In genomic region chr2:172931137-172931898, GRCm38 (mm10) we compare ENCODE assay signal across 16 mouse cellular contexts. TPM values are rescaled to one million over a fixed set of nuclear protein-coding genes. Genes with fewer than 3 reads are reported as not detected.
DNase-seq lines count a peak whose midpoint lies in the region; ATAC-seq and TF ChIP-seq lines count a peak whose summit lies in the region.
"Had no signal": no experiment of that assay in that cellular context is flagged by ENCODE, and none has a peak within 500 bp of the region (broad histone marks: within the 10 kb centered on the region; RNA-seq: fewer than 3 reads in every experiment).

No protein-coding gene starts in this region.

- peak; percentile 15 for TF ChIP-seq CTCF in midbrain, postnatal 0 days (IDR thresholded peaks at IDR 0.05)
- TF ChIP-seq CTCF in stomach, postnatal 0 days (IDR thresholded peaks at IDR 0.05; ENCODE audit: low read depth), result 0 out of 2 replicates have a peak, but pooled peaks have one; percentile 19

- no peak overlapping the region for H3K9ac ChIP-seq in forebrain, embryonic 11.5 days (ENCODE audit: low read length)
- H3K9ac ChIP-seq in intestine, embryonic 16.5 days (ENCODE audit: low read depth, low read length), result 0 out of 2 replicates have a peak overlapping the region, but pooled peaks have one; percentile 24
- H3K9ac ChIP-seq in intestine, embryonic 15.5 days, result no peak overlapping the region
- H3K9ac ChIP-seq in midbrain, postnatal 0 days (replicated peaks; ENCODE audit: low read length, poor library complexity, severe bottlenecking), result no peak overlapping the region
- no peak overlapping the region for H3K9ac ChIP-seq in midbrain, embryonic 14.5 days (replicated peaks; ENCODE audit: low read length)
- no peak overlapping the region for H3K9ac ChIP-seq in stomach, postnatal 0 days (ENCODE audit: low read length)
- H3K9ac ChIP-seq: hindbrain, embryonic 13.5 days; midbrain, embryonic 12.5 days had no signal

- peak overlapping the region; percentile 40; the same call in 1 of the 2 replicates for H3K27ac ChIP-seq in forebrain, embryonic 10.5 days
- H3K27ac ChIP-seq in forebrain, embryonic 11.5 days (ENCODE audit: low read depth, low read length), result no peak overlapping the region
- no peak overlapping the region for H3K27ac ChIP-seq in intestine, embryonic 16.5 days (ENCODE audit: low read length)
- H3K27ac ChIP-seq in intestine, embryonic 15.5 days, result no peak overlapping the region
- H3K27ac ChIP-seq in midbrain, postnatal 0 days (ENCODE audit: low read depth, low read length), result no peak overlapping the region
- no peak overlapping the region for H3K27ac ChIP-seq in midbrain, embryonic 14.5 days (replicated peaks; ENCODE audit: low read depth, low read length)
- no peak overlapping the region for H3K27ac ChIP-seq in stomach, postnatal 0 days (replicated peaks)
- H3K27ac ChIP-seq: hindbrain, embryonic 13.5 days; midbrain, embryonic 12.5 days had no signal

- peaks cover 7% of the 10 kb centered on the region for H3K36me3 ChIP-seq in forebrain, embryonic 10.5 days (replicated peaks)
- no peaks in the 10 kb centered on the region for H3K36me3 ChIP-seq in forebrain, embryonic 11.5 days (ENCODE audit: control insufficient read depth, insufficient read depth, low read length)
- no peaks in the 10 kb centered on the region for H3K36me3 ChIP-seq in intestine, embryonic 16.5 days (ENCODE audit: control insufficient read depth, insufficient read depth, low read length)
- H3K36me3 ChIP-seq in intestine, embryonic 15.5 days, result no peaks in the 10 kb centered on the region
- no peaks in the 10 kb centered on the region for H3K36me3 ChIP-seq in midbrain, postnatal 0 days (ENCODE audit: insufficient read depth, low read length)
- H3K36me3 ChIP-seq in midbrain, embryonic 14.5 days (ENCODE audit: control insufficient read depth, insufficient read depth, low read length), result no peaks in the 10 kb centered on the region
- no peaks in the 10 kb centered on the region for H3K36me3 ChIP-seq in stomach, postnatal 0 days (ENCODE audit: control insufficient read depth, insufficient read depth, low read length)
- H3K36me3 ChIP-seq: hindbrain, embryonic 13.5 days; midbrain, embryonic 12.5 days had no signal

- H3K27me3 ChIP-seq in forebrain, embryonic 10.5 days (ENCODE audit: poor library complexity, severe bottlenecking), result peaks cover 61% of the 10 kb centered on the region
- H3K27me3 ChIP-seq in forebrain, embryonic 11.5 days (ENCODE audit: control insufficient read depth, insufficient read depth, low read length), result peaks cover 12% of the 10 kb centered on the region
- H3K27me3 ChIP-seq in intestine, embryonic 16.5 days (replicated peaks; ENCODE audit: control insufficient read depth, insufficient read depth, low read length), result no peaks in the 10 kb centered on the region
- no peaks in the 10 kb centered on the region for H3K27me3 ChIP-seq in intestine, embryonic 15.5 days (replicated peaks)
- peaks cover 8% of the 10 kb centered on the region; the same call in 1 of the 2 replicates for H3K27me3 ChIP-seq in midbrain, postnatal 0 days (ENCODE audit: insufficient read depth, low read length)
- peaks cover 17% of the 10 kb centered on the region for H3K27me3 ChIP-seq in midbrain, embryonic 14.5 days (ENCODE audit: control insufficient read depth, insufficient read depth, low read length)
- no peaks in the 10 kb centered on the region for H3K27me3 ChIP-seq in stomach, postnatal 0 days (ENCODE audit: control insufficient read depth, insufficient read depth, low read length)

- DNase-seq in forebrain, embryonic 10.5 days (ENCODE audit: extremely low spot score, low spot score), result no peak
- no peak for DNase-seq in forebrain, embryonic 11.5 days (ENCODE audit: low spot score)
- DNase-seq in midbrain, postnatal 0 days (ENCODE audit: low spot score), result no peak
- DNase-seq in midbrain, embryonic 14.5 days, result no peak
- no peak for DNase-seq in stomach, postnatal 0 days (ENCODE audit: low spot score)
- no peak for DNase-seq in spleen, postnatal 10 days (ENCODE audit: low spot score in 2 of 2)
- DNase-seq: B cell, adult 2 months; cerebellum, adult 11-12 months; gastrocnemius, postnatal 14 days; thymus, postnatal 14 days had no signal

- 0 out of 2 replicates have a peak, but pooled peaks cover 2% of the 10 kb centered on the region for H3K9me3 ChIP-seq in forebrain, embryonic 10.5 days
- no peaks in the 10 kb centered on the region for H3K9me3 ChIP-seq in forebrain, embryonic 11.5 days (ENCODE audit: control insufficient read depth, low read length)
- H3K9me3 ChIP-seq in intestine, embryonic 16.5 days (ENCODE audit: control insufficient read depth, low read length), result no peaks in the 10 kb centered on the region
- no peaks in the 10 kb centered on the region for H3K9me3 ChIP-seq in intestine, embryonic 15.5 days
- no peaks in the 10 kb centered on the region for H3K9me3 ChIP-seq in midbrain, postnatal 0 days (ENCODE audit: low read length)
- H3K9me3 ChIP-seq in midbrain, embryonic 14.5 days (ENCODE audit: control insufficient read depth, low read length), result no peaks in the 10 kb centered on the region
- no peaks in the 10 kb centered on the region for H3K9me3 ChIP-seq in stomach, postnatal 0 days (ENCODE audit: control insufficient read depth, low read length)
- H3K9me3 ChIP-seq: hindbrain, embryonic 13.5 days; midbrain, embryonic 12.5 days had no signal

- no peak overlapping the region for H3K4me3 ChIP-seq in forebrain, embryonic 10.5 days
- H3K4me3 ChIP-seq in forebrain, embryonic 11.5 days (ENCODE audit: low read depth, low read length), result no peak overlapping the region
- H3K4me3 ChIP-seq in intestine, embryonic 16.5 days (ENCODE audit: low read length), result no peak overlapping the region
- H3K4me3 ChIP-seq in intestine, embryonic 15.5 days (replicated peaks), result no peak overlapping the region
- H3K4me3 ChIP-seq in midbrain, postnatal 0 days (ENCODE audit: low read depth, low read length), result no peak overlapping the region
- H3K4me3 ChIP-seq in midbrain, embryonic 14.5 days (replicated peaks; ENCODE audit: low read depth, low read length), result no peak overlapping the region
- H3K4me3 ChIP-seq in stomach, postnatal 0 days (ENCODE audit: low read depth, low read length), result no peak overlapping the region
- H3K4me3 ChIP-seq: hindbrain, embryonic 13.5 days; midbrain, embryonic 12.5 days had no signal

- TF ChIP-seq EP300 in stomach, postnatal 0 days (optimal IDR thresholded peaks at IDR 0.05), result no peak

- 90% methylated on average over 17 of the region's 17 CpGs for WGBS in forebrain, embryonic 10.5 days
- WGBS in forebrain, embryonic 11.5 days, result 85% methylated on average over 17 of the region's 17 CpGs
- 63% methylated on average over 17 of the region's 17 CpGs for WGBS in intestine, embryonic 16.5 days
- 64% methylated on average over 17 of the region's 17 CpGs for WGBS in intestine, embryonic 15.5 days
- WGBS in midbrain, postnatal 0 days, result 84% methylated on average over 17 of the region's 17 CpGs
- WGBS in midbrain, embryonic 14.5 days, result 85% methylated on average over 17 of the region's 17 CpGs
- 75% methylated on average over 17 of the region's 17 CpGs for WGBS in stomach, postnatal 0 days

- peaks cover 91% of the 10 kb centered on the region for H3K4me1 ChIP-seq in forebrain, embryonic 10.5 days
- H3K4me1 ChIP-seq in forebrain, embryonic 11.5 days (replicated peaks; ENCODE audit: control insufficient read depth, insufficient read depth, low read length), result peaks cover 38% of the 10 kb centered on the region
- H3K4me1 ChIP-seq in intestine, embryonic 16.5 days (ENCODE audit: control insufficient read depth, insufficient read depth, low read length), result peaks cover 55% of the 10 kb centered on the region
- H3K4me1 ChIP-seq in intestine, embryonic 15.5 days (replicated peaks), result peaks cover 40% of the 10 kb centered on the region
- H3K4me1 ChIP-seq in midbrain, postnatal 0 days (ENCODE audit: insufficient read depth, low read length), result peaks cover 3% of the 10 kb centered on the region; the same call in 1 of the 2 replicates
- H3K4me1 ChIP-seq in midbrain, embryonic 14.5 days (ENCODE audit: control insufficient read depth, insufficient read depth, low read length), result peaks cover 25% of the 10 kb centered on the region
- H3K4me1 ChIP-seq in stomach, postnatal 0 days (replicated peaks; ENCODE audit: control insufficient read depth, insufficient read depth), result peaks cover 5% of the 10 kb centered on the region

- no peak for ATAC-seq in forebrain, embryonic 11.5 days (replicated peaks; ENCODE audit: low FRiP score)
- ATAC-seq in intestine, embryonic 16.5 days, result no peak
- ATAC-seq in intestine, embryonic 15.5 days, result no peak
- no peak for ATAC-seq in midbrain, postnatal 0 days (ENCODE audit: low FRiP score)
- ATAC-seq in midbrain, embryonic 14.5 days (ENCODE audit: low FRiP score, low TSS enrichment), result no peak
- ATAC-seq in stomach, postnatal 0 days (ENCODE audit: low FRiP score, low TSS enrichment), result no peak

- no peak overlapping the region for H3K4me2 ChIP-seq in forebrain, embryonic 11.5 days (ENCODE audit: low read depth, low read length, severe bottlenecking)
- H3K4me2 ChIP-seq in intestine, embryonic 16.5 days (ENCODE audit: low read depth, low read length), result no peak overlapping the region
- H3K4me2 ChIP-seq in intestine, embryonic 15.5 days (replicated peaks), result no peak overlapping the region
- H3K4me2 ChIP-seq in midbrain, postnatal 0 days (ENCODE audit: low read depth, low read length, poor library complexity, severe bottlenecking), result no peak overlapping the region
- no peak overlapping the region for H3K4me2 ChIP-seq in midbrain, embryonic 14.5 days (ENCODE audit: low read length)
- no peak overlapping the region for H3K4me2 ChIP-seq in stomach, postnatal 0 days (replicated peaks; ENCODE audit: low read depth)
- H3K4me2 ChIP-seq: hindbrain, embryonic 13.5 days; midbrain, embryonic 12.5 days had no signal

RNA-seq across cellular contexts. Expression of gene Bmp7, which starts 8.8 kb away (rescaled TPM):
- polyA plus RNA-seq in forebrain, embryonic 10.5 days (2016; fragmentation: Nextera tagmentation; extraction: Ambion mirVana), result 21.2 and 21.4 TPM in 2 replicates
- 18.8 and 20.7 TPM in 2 replicates for polyA plus RNA-seq in forebrain, embryonic 11.5 days (2014; fragmentation: Nextera tagmentation; extraction: Ambion mirVana)
- 19.6 and 24.9 TPM in 2 replicates for polyA plus RNA-seq in intestine, embryonic 16.5 days (2015; fragmentation: Nextera tagmentation; extraction: Ambion mirVana)
- polyA plus RNA-seq in intestine, embryonic 15.5 days (2015; fragmentation: Nextera tagmentation; extraction: Ambion mirVana), result 17.4 and 22.4 TPM in 2 replicates
- 34.0 and 35.9 TPM in 2 replicates for total RNA-seq in midbrain, postnatal 0 days (2014; rRNA removed)
- 14.8 and 15.3 TPM in 2 replicates for polyA plus RNA-seq in midbrain, postnatal 0 days (2015; fragmentation: Nextera tagmentation; extraction: Ambion mirVana)
- 3.1 and 13.2 TPM in 2 replicates for polyA plus RNA-seq in midbrain, embryonic 14.5 days (2014; fragmentation: Nextera tagmentation; extraction: Ambion mirVana)
- polyA plus RNA-seq in stomach, postnatal 0 days (2015; fragmentation: Nextera tagmentation; extraction: Ambion mirVana), result 8.2 and 8.9 TPM in 2 replicates
- total RNA-seq: common myeloid progenitor, adult 5-6 weeks had no signal

RNA-seq across cellular contexts. Expression of gene Spo11, which starts 46.2 kb away (rescaled TPM):
- polyA plus RNA-seq in forebrain, embryonic 10.5 days (2016; fragmentation: Nextera tagmentation; extraction: Ambion mirVana), result 0.42 and 0.73 TPM in 2 replicates
- 0.47 and 0.71 TPM in 2 replicates for polyA plus RNA-seq in forebrain, embryonic 11.5 days (2014; fragmentation: Nextera tagmentation; extraction: Ambion mirVana)
- 0.04 and 0.11 TPM in 2 replicates for polyA plus RNA-seq in intestine, embryonic 16.5 days (2015; fragmentation: Nextera tagmentation; extraction: Ambion mirVana)
- polyA plus RNA-seq in intestine, embryonic 15.5 days (2015; fragmentation: Nextera tagmentation; extraction: Ambion mirVana), result 0.35 TPM in 1 of 2 replicates, not detected in the other
- 1.7 and 2.8 TPM in 2 replicates for total RNA-seq in midbrain, postnatal 0 days (2014; rRNA removed)
- polyA plus RNA-seq in midbrain, postnatal 0 days (2015; fragmentation: Nextera tagmentation; extraction: Ambion mirVana), result 1.1 and 1.6 TPM in 2 replicates
- polyA plus RNA-seq in midbrain, embryonic 14.5 days (2014; fragmentation: Nextera tagmentation; extraction: Ambion mirVana), result 0.68 TPM in 1 of 2 replicates, not detected in the other
- 0.02 TPM in 2 replicates for polyA plus RNA-seq in stomach, postnatal 0 days (2015; fragmentation: Nextera tagmentation; extraction: Ambion mirVana)
- polyA plus RNA-seq: liver, embryonic 16.5 days had no signal
